Mouse (Mus musculus): ENCODE measurements around the gene Pm20d1. TPM values are rescaled to one million over a fixed set of nuclear protein-coding genes. Genes with fewer than 3 reads are reported as not detected.

Pm20d1 gene
- polyA plus RNA-seq (2012; rRNA removed) = 0.13 and 0.15 TPM in 2 replicates

GRCm38 (mm10) chr1:131797202-131797909, at the start of gene Pm20d1:
Gene Pm20d1 (plus strand): TSS chr1:131797381.

GRCm38 (mm10) chr1:131827207-131827786, 30.1 kb downstream of the Pm20d1 start, which contains the start of gene Slc41a1:
Gene Slc41a1 (plus strand): TSS chr1:131827493.

GRCm38 (mm10) chr1:131867093-131867945, 70.1 kb downstream of the Pm20d1 start, which contains the start of gene Rab29:
Gene Rab29 (plus strand): TSS chr1:131867224.

Other genes with a start within 250 kb of the Pm20d1 start
- gene Avpr1b, start 198.1 kb upstream of the Pm20d1 start, polyA plus RNA-seq (2012; rRNA removed) = 0.01 TPM in 1 of 2 replicates, not detected in the other
- not detected in 2 replicates for gene Ctse, start 159.1 kb upstream of the Pm20d1 start, polyA plus RNA-seq (2012; rRNA removed)
- gene Rab7b, start 108.7 kb upstream of the Pm20d1 start, polyA plus RNA-seq (2012; rRNA removed) = 0.85 and 0.87 TPM in 2 replicates
- gene Slc26a9, start 53.4 kb upstream of the Pm20d1 start, polyA plus RNA-seq (2012; rRNA removed) = 0.17 TPM in 2 replicates
- 21.1 and 21.2 TPM in 2 replicates for gene Slc41a1, start 30.1 kb downstream of the Pm20d1 start, polyA plus RNA-seq (2012; rRNA removed)
- gene Rab29, start 69.8 kb downstream of the Pm20d1 start, polyA plus RNA-seq (2012; rRNA removed) = 7.8 and 8.1 TPM in 2 replicates
- gene Nucks1, start 113.2 kb downstream of the Pm20d1 start, polyA plus RNA-seq (2012; rRNA removed) = 48.2 and 48.4 TPM in 2 replicates
- gene Slc45a3, start 165.6 kb downstream of the Pm20d1 start, polyA plus RNA-seq (2012; rRNA removed) = 1.9 and 2.3 TPM in 2 replicates
- 14.3 and 14.6 TPM in 2 replicates for gene Elk4, start 210.2 kb downstream of the Pm20d1 start, polyA plus RNA-seq (2012; rRNA removed)